Comparison of ENCODE assay signal across 10 mouse cellular contexts in genomic region chr3:84580716-84581115, GRCm38 (mm10). TPM values are rescaled to one million over a fixed set of nuclear protein-coding genes. Genes with fewer than 3 reads are reported as not detected.
DNase-seq lines count a peak whose midpoint lies in the region; ATAC-seq and TF ChIP-seq lines count a peak whose summit lies in the region.
"Had no signal": no experiment of that assay in that cellular context is flagged by ENCODE, and none has a peak within 500 bp of the region (broad histone marks: within the 10 kb centered on the region; RNA-seq: fewer than 3 reads in every experiment).

No protein-coding gene starts in this region.

- DNase-seq in kidney, postnatal 0 days (ENCODE audit: low spot score): peak; percentile 42
- no peak for DNase-seq in kidney, adult 11 months
- no peak for DNase-seq in limb, embryonic 10.5 days (ENCODE audit: low spot score)
- DNase-seq in urinary bladder, postnatal 36 days (ENCODE audit: low spot score in 2 of 2): no peak
- DNase-seq in left cerebral cortex, adult 11 months (ENCODE audit: low spot score): no peak
- DNase-seq in kidney, postnatal 4 days: no peak
- DNase-seq: kidney, adult 18-20 months; right cerebral cortex, postnatal 4 days had no signal

- H3K27ac ChIP-seq in kidney, postnatal 0 days: no peak overlapping the region
- H3K27ac ChIP-seq in limb, embryonic 10.5 days: no peak overlapping the region
- H3K27ac ChIP-seq in neural tube, embryonic 12.5 days: no peak overlapping the region

- H3K4me2 ChIP-seq in kidney, postnatal 0 days (ENCODE audit: low read length): peak overlapping the region; percentile 51
- H3K4me2 ChIP-seq in neural tube, embryonic 12.5 days (replicated peaks): peak overlapping the region; percentile 87

- H3K36me3 ChIP-seq in kidney, postnatal 0 days (ENCODE audit: insufficient read depth, low read length): no peaks in the 10 kb centered on the region
- H3K36me3 ChIP-seq in limb, embryonic 10.5 days: no peaks in the 10 kb centered on the region
- no peaks in the 10 kb centered on the region for H3K36me3 ChIP-seq in neural tube, embryonic 12.5 days

- ATAC-seq in kidney, postnatal 0 days (replicated peaks; ENCODE audit: low FRiP score, low read depth): no peak
- peak; percentile 15; the same call in 1 of the 2 replicates for ATAC-seq in granulocyte monocyte progenitor cell, adult 5-6 weeks (replicated peaks; ENCODE audit: poor library complexity, severe bottlenecking)
- no peak for ATAC-seq in neural tube, embryonic 12.5 days (ENCODE audit: low FRiP score, low read depth)

- H3K4me1 ChIP-seq in kidney, postnatal 0 days (replicated peaks; ENCODE audit: insufficient read depth, low read length): no peaks in the 10 kb centered on the region; the same call in 1 of the 2 replicates
- H3K4me1 ChIP-seq in limb, embryonic 10.5 days: peaks cover 24% of the 10 kb centered on the region
- peaks cover 18% of the 10 kb centered on the region for H3K4me1 ChIP-seq in neural tube, embryonic 12.5 days

- no peak for TF ChIP-seq CTCF in kidney, postnatal 0 days (IDR thresholded peaks at IDR 0.05; ENCODE audit: low read depth)

- WGBS in kidney, postnatal 0 days: 20% methylated on average over 4 of the region's 4 CpGs
- WGBS in limb, embryonic 10.5 days: 70% methylated on average over 4 of the region's 4 CpGs
- WGBS in neural tube, embryonic 12.5 days: 75% methylated on average over 4 of the region's 4 CpGs

- peak overlapping the region; percentile 60; the same call in 1 of the 2 replicates for H3K4me3 ChIP-seq in kidney, postnatal 0 days (replicated peaks; ENCODE audit: low read depth, low read length)
- H3K4me3 ChIP-seq in limb, embryonic 10.5 days: peak overlapping the region; percentile 79; the same call in 1 of the 2 replicates
- H3K4me3 ChIP-seq in neural tube, embryonic 12.5 days: no peak overlapping the region

- H3K9me3 ChIP-seq in kidney, postnatal 0 days (replicated peaks; ENCODE audit: low read length): no peaks in the 10 kb centered on the region
- H3K9me3 ChIP-seq in limb, embryonic 10.5 days (replicated peaks): no peaks in the 10 kb centered on the region
- no peaks in the 10 kb centered on the region for H3K9me3 ChIP-seq in neural tube, embryonic 12.5 days

- no peak overlapping the region for H3K9ac ChIP-seq in kidney, postnatal 0 days (ENCODE audit: low read depth, low read length)
- no peak overlapping the region for H3K9ac ChIP-seq in neural tube, embryonic 12.5 days

- no peaks in the 10 kb centered on the region for H3K27me3 ChIP-seq in kidney, postnatal 0 days (ENCODE audit: insufficient read depth, low read length)
- H3K27me3 ChIP-seq in limb, embryonic 10.5 days (ENCODE audit: low read depth, poor library complexity, severe bottlenecking): no peaks in the 10 kb centered on the region
- no peaks in the 10 kb centered on the region for H3K27me3 ChIP-seq in neural tube, embryonic 12.5 days (replicated peaks)

RNA-seq across cellular contexts. Expression of gene Arfip1, which starts 1.7 kb away (rescaled TPM):
- 62.7 and 65.2 TPM in 2 replicates for polyA plus RNA-seq in kidney, postnatal 0 days (2015; fragmentation: Nextera tagmentation; extraction: Ambion mirVana)
- total RNA-seq in granulocyte monocyte progenitor cell, adult 5-6 weeks (2014; fragmentation: Nextera tagmentation): 11.5 and 18.5 TPM in 2 replicates
- 40.3 and 49.1 TPM in 2 replicates for total RNA-seq in granulocyte monocyte progenitor cell, adult 5-6 weeks (2017)
- polyA plus RNA-seq in limb, embryonic 10.5 days (2016; fragmentation: Nextera tagmentation; extraction: Ambion mirVana): 25.6 and 30.3 TPM in 2 replicates
- 29.0 and 33.5 TPM in 2 replicates for polyA plus RNA-seq in neural tube, embryonic 12.5 days (2016; fragmentation: Nextera tagmentation; extraction: Ambion mirVana)

RNA-seq across cellular contexts. Expression of gene Tigd4, which starts 12.7 kb away (rescaled TPM):
- polyA plus RNA-seq in kidney, postnatal 0 days (2015; fragmentation: Nextera tagmentation; extraction: Ambion mirVana): 0.04 and 0.05 TPM in 2 replicates
- total RNA-seq in granulocyte monocyte progenitor cell, adult 5-6 weeks (2014; fragmentation: Nextera tagmentation): not detected in 2 replicates
- not detected in 2 replicates for total RNA-seq in granulocyte monocyte progenitor cell, adult 5-6 weeks (2017)
- not detected in 2 replicates for polyA plus RNA-seq in limb, embryonic 10.5 days (2016; fragmentation: Nextera tagmentation; extraction: Ambion mirVana)
- 0.05 TPM in 2 replicates for polyA plus RNA-seq in neural tube, embryonic 12.5 days (2016; fragmentation: Nextera tagmentation; extraction: Ambion mirVana)
